Mouse (Mus musculus): Measurements from ENCODE around the gene Snrnp70.
"Not testable (repeated sequence)": the region's sequence is repeated elsewhere in the genome, so short reads cannot be mapped to it uniquely, and the experiment has no call there.

Snrnp70 gene

GRCm38 (mm10) chr7:45366652-45367019 is 28.9 kb downstream of the Snrnp70 start, which contains the start of gene Ppfia3:
Gene Ppfia3, minus strand, starts transcription at chr7:45367019.
- no peak for DNase-seq

- no peak for DNase-seq
Observed at GRCm38 (mm10) chr7:45365742-45366651, 29.5 kb downstream of the Snrnp70 start.

GRCm38 (mm10) chr7:45363983-45364382 is 31.6 kb downstream of the Snrnp70 start:
- no peak for DNase-seq

GRCm38 (mm10) chr7:45362801-45363200 is 32.7 kb downstream of the Snrnp70 start:
- no peak for DNase-seq

GRCm38 (mm10) chr7:45361243-45361804 is 34.2 kb downstream of the Snrnp70 start:
- DNase-seq = peak; percentile 90

- DNase-seq = no peak
Observed at GRCm38 (mm10) chr7:45360404-45361125, 35.0 kb downstream of the Snrnp70 start.

GRCm38 (mm10) chr7:45359081-45359480 is 36.5 kb downstream of the Snrnp70 start:
- DNase-seq = not testable (repeated sequence)

GRCm38 (mm10) chr7:45356087-45356486 is 39.5 kb downstream of the Snrnp70 start:
- no peak for DNase-seq

- DNase-seq = no peak
Observed at GRCm38 (mm10) chr7:45355318-45356020, 40.1 kb downstream of the Snrnp70 start.

GRCm38 (mm10) chr7:45353041-45353440 is 42.5 kb downstream of the Snrnp70 start:
- no peak for DNase-seq

GRCm38 (mm10) chr7:45346905-45347304 is 48.6 kb downstream of the Snrnp70 start:
- DNase-seq = no peak

GRCm38 (mm10) chr7:45343543-45343942 is 52.0 kb downstream of the Snrnp70 start:
- no peak for DNase-seq

- no peak for DNase-seq
Observed at GRCm38 (mm10) chr7:45342081-45342480, 53.5 kb downstream of the Snrnp70 start.

GRCm38 (mm10) chr7:45341303-45341702 is 54.2 kb downstream of the Snrnp70 start:
- DNase-seq = peak; percentile 86

- DNase-seq = no peak
Observed at GRCm38 (mm10) chr7:45340669-45341068, 54.9 kb downstream of the Snrnp70 start.

GRCm38 (mm10) chr7:45340066-45340442 is 55.5 kb downstream of the Snrnp70 start:
- DNase-seq = no peak

- no peak for DNase-seq
Observed at GRCm38 (mm10) chr7:45339410-45340065, 56.0 kb downstream of the Snrnp70 start.

- peak; percentile 59 for DNase-seq
Observed at GRCm38 (mm10) chr7:45338161-45338911, 57.2 kb downstream of the Snrnp70 start.

GRCm38 (mm10) chr7:45337469-45337868 is 58.1 kb downstream of the Snrnp70 start:
- DNase-seq = no peak

- DNase-seq = no peak
Observed at GRCm38 (mm10) chr7:45336319-45336718, 59.2 kb downstream of the Snrnp70 start.

GRCm38 (mm10) chr7:45335056-45335455 is 60.5 kb downstream of the Snrnp70 start, which contains the start of gene Hrc:
Gene Hrc, plus strand, starts transcription at chr7:45335290.
- DNase-seq = no peak

- DNase-seq = no peak
Observed at GRCm38 (mm10) chr7:45334605-45335004, 60.9 kb downstream of the Snrnp70 start.

Data from layer of hippocampus, adult 9-11 months (tissue).